Mouse (Mus musculus) telencephalon, adult 2 months (tissue): Measurements from ENCODE around the gene Hps4.

Source experiments
- DNase-seq: peaks from one replicate; pipeline ENCODE4 v3.0.0-alpha.2; 2011; ENCODE audit warnings: low read depth, low spot score

The Hps4 gene

DNA sequence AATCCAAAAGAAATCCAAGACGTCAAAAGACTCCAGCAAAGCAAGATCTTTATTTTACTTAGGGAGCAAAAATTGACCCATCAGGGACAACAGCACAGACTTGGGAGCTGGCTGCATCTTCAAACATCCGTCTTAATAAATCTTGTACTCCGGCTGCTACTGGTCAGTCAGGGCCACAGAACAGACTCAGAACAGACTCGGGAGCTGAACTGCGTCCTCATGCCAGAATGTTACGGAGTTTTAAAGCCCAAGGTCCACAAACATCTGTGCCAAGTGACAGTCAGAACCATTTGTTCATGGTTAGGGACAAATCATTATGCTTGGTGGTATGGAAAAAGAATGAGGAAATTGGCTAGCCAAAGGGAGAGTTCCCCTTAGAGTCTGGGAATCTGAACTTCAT lies 19.6 kb upstream of the Hps4 start:
- no peak for DNase-seq

DNA sequence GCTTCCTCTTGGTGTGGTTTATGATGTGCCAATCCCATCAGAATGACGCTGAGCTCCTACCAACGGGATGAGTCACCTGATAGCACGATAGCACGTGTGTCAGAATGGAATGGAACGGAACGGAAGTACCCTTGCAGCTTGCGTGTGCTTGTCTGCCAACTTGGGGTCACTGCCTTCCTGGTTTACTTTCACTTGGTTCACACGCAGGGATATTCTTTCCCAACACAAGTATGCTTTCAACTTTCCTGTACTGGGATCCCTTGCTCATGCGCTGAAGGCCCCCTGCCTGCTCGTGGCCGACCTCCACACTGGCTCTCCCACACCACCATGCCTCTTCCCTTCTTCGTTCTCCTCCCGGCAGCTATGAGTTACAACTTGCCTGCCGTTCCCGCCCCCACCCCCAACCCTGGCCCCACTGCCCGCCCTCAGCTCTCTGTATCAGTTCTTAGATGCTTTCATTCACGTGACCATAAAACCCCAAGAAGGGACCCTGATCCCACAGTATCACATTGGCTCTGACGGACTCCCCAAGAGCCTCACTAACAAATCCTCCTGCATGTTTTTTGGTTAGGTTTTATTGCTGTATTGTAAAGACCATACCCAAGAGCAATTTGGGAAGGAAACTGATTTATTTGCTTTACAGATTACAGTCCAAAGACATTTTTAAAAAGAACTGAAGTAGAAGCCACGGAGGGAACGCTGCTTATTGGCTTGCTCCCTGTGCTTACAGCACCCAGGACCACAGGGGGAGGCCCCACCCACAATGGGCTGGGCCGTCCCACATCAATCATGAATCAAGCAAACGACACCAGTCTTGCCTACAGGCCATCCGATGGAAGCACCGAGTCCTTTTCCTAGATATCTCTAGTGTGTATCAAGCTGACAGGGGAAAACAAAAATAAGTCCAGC lies 18.0 kb upstream of the Hps4 start:
- no peak for DNase-seq

DNA sequence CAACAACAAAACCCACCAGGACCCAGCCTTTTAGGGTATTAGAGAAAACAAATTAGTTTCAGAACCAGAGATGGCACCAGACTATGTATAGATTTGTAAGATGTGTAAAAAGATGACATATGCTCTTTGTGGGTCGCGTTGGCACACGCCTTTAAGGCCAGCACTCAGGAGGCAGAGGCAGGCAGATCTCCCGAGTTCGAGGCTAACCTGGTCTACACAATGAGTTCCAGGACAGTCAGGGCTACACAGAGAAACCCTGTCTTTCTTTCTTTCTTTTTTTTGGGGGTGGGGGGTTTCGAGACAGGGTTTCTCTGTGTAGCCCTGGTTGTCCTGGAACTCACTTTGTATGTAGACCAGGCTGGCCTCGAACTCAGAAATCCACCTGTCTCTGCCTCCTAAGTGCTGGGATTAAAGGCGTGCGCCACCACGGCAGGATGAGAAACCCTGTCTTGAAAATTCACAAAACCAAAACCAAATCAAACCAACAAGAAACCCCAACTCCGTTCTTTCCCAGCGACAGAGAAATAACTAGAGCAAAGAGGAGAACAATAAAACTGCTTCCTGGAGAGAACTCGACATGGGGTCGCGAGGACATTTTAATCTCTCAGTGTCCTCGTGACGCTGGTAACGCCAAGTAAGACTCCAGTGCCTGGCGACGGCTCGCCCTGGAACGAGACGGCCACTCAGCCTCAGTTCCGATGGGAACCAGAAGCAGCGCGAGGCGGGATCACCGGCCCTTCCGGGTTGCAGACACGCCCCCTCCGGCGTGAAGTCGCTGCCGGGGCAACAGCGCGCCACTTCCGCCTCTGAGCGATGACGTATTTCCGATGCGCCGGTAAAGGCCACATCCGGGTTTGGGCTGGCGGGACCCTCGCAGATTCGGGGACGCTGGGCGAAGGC lies 17.1 kb upstream of the Hps4 start, which contains the start of gene Tfip11:
Gene Tfip11 (plus strand): TSS at position 813 of the 900 bp plus-strand sequence.
- peak; percentile 92 for DNase-seq

- no peak for DNase-seq
These were observed 16.4 kb upstream of the Hps4 start for GRCm38 (mm10) chr5:112326446-112327009.

GRCm38 (mm10) chr5:112327854-112328253 lies 15.0 kb upstream of the Hps4 start:
- no peak for DNase-seq

GRCm38 (mm10) chr5:112329805-112330564 lies 12.9 kb upstream of the Hps4 start:
- no peak for DNase-seq

DNA sequence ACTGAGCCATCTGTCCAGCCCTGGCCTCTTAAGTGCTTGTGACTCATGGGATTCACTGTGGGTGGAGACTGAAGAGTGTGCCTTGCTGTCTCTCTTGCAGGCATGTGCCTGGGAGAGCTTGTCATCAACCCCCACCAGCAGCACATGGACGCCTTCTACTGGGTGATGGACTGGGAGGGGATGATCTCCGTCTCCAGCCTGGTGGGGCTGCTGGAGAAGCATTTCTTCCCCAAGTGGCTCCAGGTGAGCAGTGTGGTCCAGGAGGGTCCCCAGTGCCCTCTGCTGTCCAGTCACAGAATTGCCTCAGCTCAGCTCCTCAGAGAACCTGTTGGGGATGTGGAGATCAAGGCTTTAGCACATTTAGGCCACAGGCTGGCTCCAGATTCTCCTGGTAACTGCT lies 7.4 kb upstream of the Hps4 start:
- no peak for DNase-seq

- no peak for DNase-seq
These were observed 5.9 kb upstream of the Hps4 start for GRCm38 (mm10) chr5:112337004-112337403.

- DNase-seq, result no peak
These were observed 3.7 kb upstream of the Hps4 start for GRCm38 (mm10) chr5:112339215-112339614.

GRCm38 (mm10) chr5:112343205-112343595 lies 317 bp downstream of the Hps4 start:
- DNase-seq, result no peak

GRCm38 (mm10) chr5:112344092-112344960 lies 1.4 kb downstream of the Hps4 start:
- peak; percentile 77 for DNase-seq

GRCm38 (mm10) chr5:112346211-112346965 lies 3.5 kb downstream of the Hps4 start:
- no peak for DNase-seq

DNA sequence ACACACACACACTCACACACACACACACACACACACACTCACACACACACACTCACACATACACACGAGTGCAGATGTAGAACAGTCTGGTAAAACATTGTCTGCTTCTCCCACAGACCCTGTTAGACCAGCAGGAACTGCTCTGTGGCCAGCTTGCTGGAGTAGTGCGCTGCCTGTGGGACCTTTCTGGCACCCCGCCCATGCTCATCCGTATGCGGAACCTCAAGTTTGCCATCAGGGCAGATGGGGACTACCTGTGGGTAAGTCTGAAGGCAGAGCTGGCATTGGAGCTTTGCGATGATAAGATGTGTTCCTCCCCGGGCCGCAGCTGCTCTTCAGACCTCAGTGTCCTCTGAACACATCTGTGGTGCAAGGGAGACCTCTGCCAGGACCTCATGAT lies 6.3 kb downstream of the Hps4 start:
- no peak for DNase-seq

DNA sequence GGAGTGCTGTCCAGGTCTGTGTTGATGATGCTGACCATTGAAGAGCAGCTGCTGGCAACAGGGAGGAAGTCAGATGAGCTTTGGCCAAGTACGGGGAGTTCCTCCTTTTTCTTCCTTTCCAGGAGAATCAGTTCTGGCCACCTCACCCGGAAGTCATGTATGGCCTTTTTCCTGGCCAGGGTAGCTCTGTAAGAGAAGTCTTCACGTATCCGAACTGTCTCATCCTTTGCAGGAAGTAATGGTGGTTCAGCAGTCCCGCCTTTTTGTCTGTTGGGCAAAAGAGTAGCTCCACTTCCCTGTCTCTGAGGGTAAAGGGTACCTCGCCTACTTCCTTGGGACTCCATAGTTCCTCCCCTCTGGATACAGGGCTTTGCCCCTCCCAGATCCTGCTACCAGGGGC lies 12.6 kb downstream of the Hps4 start:
- DNase-seq, result no peak

GRCm38 (mm10) chr5:112355910-112356309 lies 13.0 kb downstream of the Hps4 start, which contains the start of gene Gm6583:
Gene Gm6583, minus strand, starts transcription at chr5:112356033.
- DNase-seq, result no peak

- no peak for DNase-seq
These were observed 13.4 kb downstream of the Hps4 start for GRCm38 (mm10) chr5:112356322-112356721.

GRCm38 (mm10) chr5:112359520-112359919 lies 16.6 kb downstream of the Hps4 start:
- no peak for DNase-seq

DNA sequence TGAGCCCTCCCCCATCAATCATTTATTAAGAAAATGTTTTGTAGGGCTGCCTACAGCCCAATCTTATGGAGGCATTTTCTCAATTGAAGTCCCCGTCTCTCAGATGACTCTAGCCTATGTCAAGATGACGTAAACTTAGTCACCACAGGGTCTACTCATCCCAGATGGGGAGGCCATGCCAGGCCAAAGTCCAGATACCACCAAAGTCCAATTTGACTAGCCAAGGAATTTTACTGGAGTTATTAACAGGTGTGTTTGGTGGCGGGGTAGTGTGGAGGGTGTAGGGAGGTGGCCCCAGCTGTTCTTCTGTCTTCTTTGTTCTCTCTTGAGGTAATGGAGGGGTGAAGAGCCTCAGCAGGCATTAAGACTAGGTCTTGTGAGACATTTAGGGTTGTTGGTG lies 17.2 kb downstream of the Hps4 start:
- no peak for DNase-seq

DNA sequence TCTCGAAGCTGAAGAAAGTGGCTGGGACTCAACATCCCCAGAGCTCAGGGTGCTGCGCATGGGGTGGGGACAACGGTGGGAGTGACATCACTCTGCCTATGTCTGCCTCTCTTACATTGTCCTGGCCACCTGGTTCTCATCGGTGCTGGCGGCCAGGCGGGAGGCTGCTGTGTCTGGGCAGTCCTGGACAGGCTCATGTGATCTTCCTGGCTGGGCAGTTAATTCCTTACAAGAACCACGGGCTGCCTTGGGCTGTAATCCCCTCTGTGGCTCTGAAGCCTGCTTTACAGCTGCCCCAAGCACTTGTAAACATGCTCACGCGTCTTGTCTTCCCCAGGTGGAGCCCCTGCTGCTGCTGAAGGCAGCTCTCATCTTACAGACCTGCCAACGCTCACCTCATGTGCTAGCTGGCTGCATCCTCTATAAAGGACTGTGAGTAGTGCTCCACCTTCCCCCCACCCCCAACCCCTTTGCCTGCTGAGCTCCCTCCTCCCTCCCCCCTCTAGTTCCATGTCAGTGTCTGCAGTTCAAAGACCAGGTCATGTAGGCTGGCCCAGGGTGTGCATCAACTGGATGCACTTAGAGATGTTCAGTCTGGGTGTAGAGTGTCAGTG lies 21.4 kb downstream of the Hps4 start:
- no peak for DNase-seq
